Mouse (Mus musculus): ENCODE results near the gene Mtss1l. TPM values are rescaled to one million over a fixed set of nuclear protein-coding genes. Genes with fewer than 3 reads are reported as not detected.
A peak's percentile ranks its signal among the peaks of the same experiment; 100 is the strongest.

The Mtss1l gene
- total and polyA plus RNA-seq, 3 experiments, result 38.8 to 39.7 (median 39.6) TPM

- Histone ChIP-seq H3K4me3 (no peak overlapping the region), H3K4me1 (ENCODE audit: control insufficient read depth, insufficient read depth, low read length) (peaks cover 7% of the 10 kb centered on the region), H3K27me3 (ENCODE audit: control insufficient read depth, insufficient read depth, low read length) (no peaks in the 10 kb centered on the region), H3K9ac (ENCODE audit: low read depth, low read length) (no peak overlapping the region), H3K36me3 (ENCODE audit: control insufficient read depth, insufficient read depth, low read length) (no peaks in the 10 kb centered on the region), H3K79me2 (replicated peaks; ENCODE audit: control insufficient read depth, insufficient read depth, low read length) (no peaks in the 10 kb centered on the region), H3K27ac (peak overlapping the region; percentile 34)
- peak; percentile 37 to 49 for DNase-seq
- 58% methylated on average over 9 of the region's 9 CpGs for WGBS
- intact Hi-C loops (cut with DNase I), result no loop called here
- no peak for TF ChIP-seq POLR2A (IDR thresholded peaks at IDR 0.05; ENCODE audit: insufficient read depth, low read depth, low read length)
- TF ChIP-seq EP300 (IDR thresholded peaks at IDR 0.05; ENCODE audit: insufficient read depth, low read depth, low read length), result no peak
- TF ChIP-seq CTCF (IDR thresholded peaks at IDR 0.05), result no peak
Measured at GRCm38 (mm10) chr8:110702636-110703459, 18.4 kb upstream of the Mtss1l start.

DNA sequence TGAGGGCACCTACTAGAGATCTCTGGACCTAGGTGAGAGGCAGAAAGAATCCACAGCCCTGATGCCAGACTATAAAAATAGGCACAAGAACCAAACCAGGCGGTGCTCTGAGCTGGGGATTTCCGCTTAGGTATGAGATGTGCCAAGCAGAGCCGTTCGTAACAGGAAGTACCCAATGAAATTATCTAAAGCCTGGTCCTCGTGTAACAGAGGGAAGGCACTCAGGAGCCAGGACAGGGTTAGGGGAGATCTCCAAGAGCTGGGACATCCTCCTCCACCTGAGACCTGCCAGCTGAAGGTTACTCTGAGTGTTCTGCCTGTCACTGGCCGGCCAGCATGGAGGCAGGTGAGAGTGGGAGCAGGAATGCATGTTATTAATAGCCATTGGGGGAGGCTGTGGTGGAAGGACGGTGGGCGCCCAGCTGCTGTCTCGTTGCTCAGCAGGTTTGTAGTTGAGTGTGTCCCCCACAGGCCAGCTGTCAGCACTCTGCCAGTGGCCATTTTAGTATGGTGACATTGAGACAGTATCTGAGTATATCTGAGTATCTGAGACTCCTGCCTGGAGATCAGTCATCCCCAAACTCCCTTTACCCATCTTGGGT, 17.7 kb upstream of the Mtss1l start:
- Histone ChIP-seq H3K9ac (ENCODE audit: low read depth, low read length) (no peak overlapping the region), H3K27ac (peak overlapping the region; percentile 34), H3K36me3 (ENCODE audit: control insufficient read depth, insufficient read depth, low read length) (no peaks in the 10 kb centered on the region), H3K27me3 (ENCODE audit: control insufficient read depth, insufficient read depth, low read length) (no peaks in the 10 kb centered on the region), H3K4me1 (ENCODE audit: control insufficient read depth, insufficient read depth, low read length) (peaks cover 7% of the 10 kb centered on the region), H3K79me2 (replicated peaks; ENCODE audit: control insufficient read depth, insufficient read depth, low read length) (no peaks in the 10 kb centered on the region), H3K4me3 (0 out of 2 replicates have a peak overlapping the region, but pooled peaks have one; percentile 12)
- peak; percentile 32 to 38 for DNase-seq
- TF ChIP-seq POLR2A (IDR thresholded peaks at IDR 0.05; ENCODE audit: insufficient read depth, low read depth, low read length), result no peak
- TF ChIP-seq CTCF (IDR thresholded peaks at IDR 0.05), result no peak
- TF ChIP-seq EP300 (IDR thresholded peaks at IDR 0.05; ENCODE audit: insufficient read depth, low read depth, low read length), result no peak
- 45% methylated on average over 9 of the region's 9 CpGs for WGBS
- intact Hi-C loops (cut with DNase I), result no loop called here

DNA sequence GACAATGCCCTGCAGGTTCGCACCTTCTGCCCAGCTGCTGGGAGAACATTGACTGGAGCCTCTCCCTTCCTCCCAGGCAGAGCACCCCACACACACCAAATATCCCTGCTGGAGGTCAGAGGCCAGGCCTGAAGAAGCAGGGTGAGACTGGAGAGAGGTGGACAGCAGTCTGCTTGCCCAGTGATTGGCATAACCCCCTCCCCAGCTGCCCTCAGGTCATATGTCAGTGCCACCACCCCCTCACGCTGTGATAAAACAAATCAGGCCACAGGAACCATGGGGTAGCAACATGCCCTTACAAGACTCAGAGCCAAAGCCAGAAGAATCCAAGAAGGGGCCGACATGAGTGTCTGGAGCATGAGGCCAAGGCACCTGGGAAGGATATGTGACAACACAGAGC, 17.2 kb upstream of the Mtss1l start:
- no peaks in the 10 kb centered on the region for H3K27me3 ChIP-seq (ENCODE audit: control insufficient read depth, insufficient read depth, low read length)
- H3K79me2 ChIP-seq (replicated peaks; ENCODE audit: control insufficient read depth, insufficient read depth, low read length), result no peaks in the 10 kb centered on the region
- TF ChIP-seq CTCF (IDR thresholded peaks at IDR 0.05), result no peak
- TF ChIP-seq EP300 (IDR thresholded peaks at IDR 0.05; ENCODE audit: insufficient read depth, low read depth, low read length), result no peak
- H3K9ac ChIP-seq (ENCODE audit: low read depth, low read length), result no peak overlapping the region
- H3K36me3 ChIP-seq (ENCODE audit: control insufficient read depth, insufficient read depth, low read length), result no peaks in the 10 kb centered on the region
- peak in 1 of 2 experiments; percentile 23 for DNase-seq
- H3K4me3 ChIP-seq, result no peak overlapping the region
- intact Hi-C loops (cut with DNase I), result no loop called here
- 91% methylated on average over 3 of the region's 3 CpGs for WGBS
- H3K4me1 ChIP-seq (ENCODE audit: control insufficient read depth, insufficient read depth, low read length), result peaks cover 7% of the 10 kb centered on the region
- H3K27ac ChIP-seq, result peak overlapping the region; percentile 34

DNA sequence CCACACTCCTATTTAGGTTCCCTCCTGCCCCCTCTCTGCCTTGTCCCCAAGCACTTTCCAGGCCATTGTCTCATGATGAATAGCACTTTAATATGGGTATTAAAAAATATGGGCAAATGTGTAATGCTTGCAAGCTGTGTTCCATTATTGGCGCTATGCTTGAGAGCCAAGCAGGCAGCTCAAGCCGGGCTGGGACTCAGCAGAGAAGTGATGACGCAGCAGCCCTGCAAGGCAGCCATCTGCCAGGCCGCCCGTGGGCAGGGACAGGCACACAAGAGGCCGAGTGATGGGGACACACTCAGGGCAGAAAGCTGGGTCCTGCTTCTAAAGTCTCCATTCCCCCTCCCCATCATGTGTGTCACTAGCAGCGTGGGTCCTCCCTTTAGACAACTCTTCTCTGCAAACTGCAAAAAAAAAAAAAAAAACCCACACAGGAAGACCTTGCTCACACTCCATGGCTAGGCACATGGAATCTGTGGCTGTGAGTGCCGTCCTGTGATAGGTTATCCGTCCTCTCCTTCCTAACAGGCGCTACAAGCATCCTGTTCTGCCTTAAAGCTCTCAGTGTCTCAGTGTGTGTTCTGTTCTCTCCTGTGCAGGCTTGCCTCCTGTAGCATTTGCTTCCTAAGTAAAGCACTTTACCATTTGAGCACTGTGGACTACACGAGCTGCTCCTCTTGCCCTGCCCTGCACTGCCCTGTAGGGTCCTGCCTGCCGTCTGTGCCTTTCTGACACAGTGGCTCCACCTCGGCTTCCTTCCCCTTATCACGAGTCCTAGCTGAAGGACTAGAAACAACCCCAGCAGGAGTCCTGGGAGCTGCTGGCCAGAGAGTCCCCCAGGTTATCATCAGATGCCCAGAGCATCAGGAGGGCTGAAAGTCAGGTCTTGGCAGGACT, 15.6 kb upstream of the Mtss1l start:
- intact Hi-C loops (cut with DNase I), result no loop called here
- WGBS, result 55% methylated on average over 14 of the region's 14 CpGs
- Histone ChIP-seq H3K79me2 (replicated peaks; ENCODE audit: control insufficient read depth, insufficient read depth, low read length) (no peaks in the 10 kb centered on the region), H3K9ac (ENCODE audit: low read depth, low read length) (no peak overlapping the region), H3K36me3 (ENCODE audit: control insufficient read depth, insufficient read depth, low read length) (no peaks in the 10 kb centered on the region), H3K4me3 (no peak overlapping the region), H3K4me1 (ENCODE audit: control insufficient read depth, insufficient read depth, low read length) (peaks cover 10% of the 10 kb centered on the region), H3K27me3 (ENCODE audit: control insufficient read depth, insufficient read depth, low read length) (no peaks in the 10 kb centered on the region), H3K27ac (no peak overlapping the region)
- no peak for DNase-seq
- TF ChIP-seq EP300 (IDR thresholded peaks at IDR 0.05; ENCODE audit: insufficient read depth, low read depth, low read length) (no peak), POLR2A (IDR thresholded peaks at IDR 0.05; ENCODE audit: insufficient read depth, low read depth, low read length) (no peak), CTCF (IDR thresholded peaks at IDR 0.05) (peak; percentile 6; the same call in 1 of the 2 replicates)

DNA sequence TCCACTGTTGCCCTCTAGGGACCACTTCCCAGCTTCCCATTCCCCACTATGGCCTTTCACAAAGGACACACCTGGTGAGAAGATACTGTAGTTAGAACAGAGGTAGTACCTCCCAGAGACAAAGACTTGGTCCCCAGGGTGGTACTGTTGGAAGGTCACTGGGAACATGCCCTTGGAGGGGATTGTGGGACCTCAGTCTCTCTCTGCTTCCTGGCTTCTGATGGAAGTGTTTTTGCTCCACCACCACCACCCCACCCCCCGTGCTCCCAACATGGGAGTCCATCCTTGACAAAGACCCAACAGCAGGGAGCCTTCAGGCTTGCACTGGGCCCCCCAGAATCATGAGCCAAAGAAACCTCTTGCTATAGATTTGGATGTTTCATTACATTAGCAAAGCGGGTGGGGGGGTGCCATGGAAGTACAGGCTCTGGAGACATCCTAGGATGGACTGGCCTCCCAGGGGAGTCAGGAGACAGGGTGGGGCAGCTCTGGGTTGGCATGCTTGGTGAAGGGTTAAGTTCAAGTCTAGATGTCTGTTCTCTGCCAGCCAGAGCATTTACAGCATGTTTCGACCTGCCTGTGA, 14.9 kb upstream of the Mtss1l start:
- H3K36me3 ChIP-seq (ENCODE audit: control insufficient read depth, insufficient read depth, low read length), result no peaks in the 10 kb centered on the region
- H3K27ac ChIP-seq, result no peak overlapping the region
- H3K79me2 ChIP-seq (replicated peaks; ENCODE audit: control insufficient read depth, insufficient read depth, low read length), result no peaks in the 10 kb centered on the region
- H3K4me1 ChIP-seq (ENCODE audit: control insufficient read depth, insufficient read depth, low read length), result peaks cover 17% of the 10 kb centered on the region
- TF ChIP-seq POLR2A (IDR thresholded peaks at IDR 0.05; ENCODE audit: insufficient read depth, low read depth, low read length), result no peak
- no peak for TF ChIP-seq EP300 (IDR thresholded peaks at IDR 0.05; ENCODE audit: insufficient read depth, low read depth, low read length)
- no peak for TF ChIP-seq CTCF (IDR thresholded peaks at IDR 0.05)
- intact Hi-C loops (cut with DNase I), result no loop called here
- DNase-seq, result no peak
- H3K9ac ChIP-seq (ENCODE audit: low read depth, low read length), result no peak overlapping the region
- 93% methylated on average over 3 of the region's 3 CpGs for WGBS
- H3K27me3 ChIP-seq (ENCODE audit: control insufficient read depth, insufficient read depth, low read length), result no peaks in the 10 kb centered on the region
- no peak overlapping the region for H3K4me3 ChIP-seq

Measured in heart, adult 2 months (tissue).